Mouse (Mus musculus): ENCODE results near the gene Pex10.

DNA sequence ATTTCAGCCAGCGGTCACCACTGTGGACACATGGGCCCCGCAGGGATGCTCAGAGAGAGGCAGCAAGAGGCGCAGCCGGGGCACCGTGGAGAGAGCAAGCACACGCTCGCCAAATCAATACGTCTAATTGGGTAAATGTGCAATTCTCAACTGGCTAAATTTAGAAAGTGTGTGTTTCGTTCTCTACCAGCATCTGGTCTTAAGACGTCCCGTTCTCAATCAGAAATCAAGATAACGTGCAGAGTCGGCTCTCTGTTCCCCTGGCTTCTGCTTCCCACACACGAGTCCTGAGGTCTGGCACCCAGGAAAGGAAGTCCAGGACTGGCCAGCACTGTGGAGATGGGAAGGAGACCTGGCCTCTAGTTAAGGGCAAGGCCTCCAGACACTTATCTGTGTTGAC lies 20.2 kb upstream of the Pex10 start:
- no peak for TF ChIP-seq GATA1 (IDR thresholded peaks at IDR 0.05; ENCODE audit: low read length)
- TF ChIP-seq TAL1 (IDR thresholded peaks at IDR 0.05; ENCODE audit: low read length): no peak

All from erythroblast, embryonic 14.5 days (primary cell).